Mouse (Mus musculus): ENCODE data around the gene Dip2b. TPM values are rescaled to one million over a fixed set of nuclear protein-coding genes. Genes with fewer than 3 reads are reported as not detected.
"Not testable (repeated sequence)": the region's sequence is repeated elsewhere in the genome, so short reads cannot be mapped to it uniquely, and the experiment has no call there.

Gene Dip2b
- polyA plus RNA-seq, 1 experiment from 2014 or later, result 16.3 TPM

GRCm38 (mm10) chr15:100236952-100237351 is 198.5 kb downstream of the Dip2b start:
- Histone ChIP-seq H3K9me3 (replicated peaks) (no peaks in the 10 kb centered on the region), H3K27ac (ENCODE audit: poor library complexity, severe bottlenecking) (peak overlapping the region; percentile 76; the same call in 1 of the 2 replicates), H3K27me3 (replicated peaks) (no peaks in the 10 kb centered on the region), H3K36me3 (peaks cover 82% of the 10 kb centered on the region), H3K4me3 (no peak overlapping the region), H3K4me1 (replicated peaks) (peaks cover 24% of the 10 kb centered on the region), H3K4me2 (no peak overlapping the region), H3K9ac (no peak overlapping the region; the same call in 1 of the 2 replicates)
- 76% methylated on average over 6 of the region's 6 CpGs for WGBS
- ATAC-seq (ENCODE audit: insufficient number of reproducible peaks, low FRiP score), result no peak

- Histone ChIP-seq H3K27ac (ENCODE audit: poor library complexity, severe bottlenecking) (no peak overlapping the region), H3K36me3 (peaks cover 89% of the 10 kb centered on the region), H3K9ac (no peak overlapping the region), H3K9me3 (replicated peaks) (no peaks in the 10 kb centered on the region), H3K4me1 (replicated peaks) (peaks cover 10% of the 10 kb centered on the region), H3K4me2 (no peak overlapping the region), H3K27me3 (replicated peaks) (no peaks in the 10 kb centered on the region), H3K4me3 (no peak overlapping the region)
- ATAC-seq (ENCODE audit: insufficient number of reproducible peaks, low FRiP score), result no peak
- WGBS, result 86% methylated on average over 6 of the region's 6 CpGs
Measured at GRCm38 (mm10) chr15:100241780-100242179, 203.3 kb downstream of the Dip2b start.

- peaks cover 98% of the 10 kb centered on the region for H3K36me3 ChIP-seq
- no peak for ATAC-seq (ENCODE audit: insufficient number of reproducible peaks, low FRiP score)
- no peak overlapping the region for H3K4me3 ChIP-seq
- no peak overlapping the region for H3K9ac ChIP-seq
- no peak overlapping the region for H3K4me2 ChIP-seq
- WGBS, result 94% methylated on average over 7 of the region's 7 CpGs
- H3K27ac ChIP-seq (ENCODE audit: poor library complexity, severe bottlenecking), result no peak overlapping the region
- no peaks in the 10 kb centered on the region for H3K4me1 ChIP-seq (replicated peaks)
- no peaks in the 10 kb centered on the region for H3K9me3 ChIP-seq (replicated peaks)
- no peaks in the 10 kb centered on the region for H3K27me3 ChIP-seq (replicated peaks)
Measured at GRCm38 (mm10) chr15:100245951-100246350, 207.5 kb downstream of the Dip2b start.

- 91% methylated on average over 9 of the region's 9 CpGs for WGBS
- no peak for ATAC-seq (ENCODE audit: insufficient number of reproducible peaks, low FRiP score)
- Histone ChIP-seq H3K9ac (no peak overlapping the region), H3K4me3 (no peak overlapping the region), H3K9me3 (replicated peaks) (no peaks in the 10 kb centered on the region), H3K27ac (ENCODE audit: poor library complexity, severe bottlenecking) (no peak overlapping the region), H3K36me3 (peaks cover 98% of the 10 kb centered on the region), H3K4me2 (no peak overlapping the region), H3K27me3 (replicated peaks) (no peaks in the 10 kb centered on the region), H3K4me1 (replicated peaks) (no peaks in the 10 kb centered on the region)
Measured at GRCm38 (mm10) chr15:100247296-100247695, 208.8 kb downstream of the Dip2b start.

GRCm38 (mm10) chr15:100248665-100249433 is 210.4 kb downstream of the Dip2b start:
- Histone ChIP-seq H3K4me3 (no peak overlapping the region), H3K9me3 (replicated peaks) (no peaks in the 10 kb centered on the region), H3K4me2 (no peak overlapping the region), H3K9ac (no peak overlapping the region), H3K27ac (ENCODE audit: poor library complexity, severe bottlenecking) (no peak overlapping the region), H3K4me1 (replicated peaks) (no peaks in the 10 kb centered on the region), H3K36me3 (peaks cover 97% of the 10 kb centered on the region), H3K27me3 (replicated peaks) (no peaks in the 10 kb centered on the region)
- 89% methylated on average over 6 of the region's 6 CpGs for WGBS
- ATAC-seq (ENCODE audit: insufficient number of reproducible peaks, low FRiP score), result no peak

GRCm38 (mm10) chr15:100251153-100251780 is 212.8 kb downstream of the Dip2b start:
- no peak for ATAC-seq (ENCODE audit: insufficient number of reproducible peaks, low FRiP score)
- H3K9me3 ChIP-seq (replicated peaks), result no peaks in the 10 kb centered on the region
- 91% methylated on average over 6 of the region's 6 CpGs for WGBS

GRCm38 (mm10) chr15:100256386-100256785 is 217.9 kb downstream of the Dip2b start:
- Histone ChIP-seq H3K9me3 (replicated peaks) (no peaks in the 10 kb centered on the region), H3K36me3 (peaks cover 83% of the 10 kb centered on the region), H3K9ac (no peak overlapping the region), H3K4me1 (replicated peaks) (no peaks in the 10 kb centered on the region), H3K27me3 (replicated peaks) (no peaks in the 10 kb centered on the region), H3K27ac (ENCODE audit: poor library complexity, severe bottlenecking) (no peak overlapping the region), H3K4me3 (no peak overlapping the region), H3K4me2 (no peak overlapping the region)
- 86% methylated on average over 6 of the region's 6 CpGs for WGBS
- ATAC-seq (ENCODE audit: insufficient number of reproducible peaks, low FRiP score), result no peak

More at GRCm38 (mm10) chr15:100251153-100251780, 212.8 kb downstream of the Dip2b start:
- no peak overlapping the region for H3K9ac ChIP-seq
- peaks cover 98% of the 10 kb centered on the region for H3K36me3 ChIP-seq
- H3K27me3 ChIP-seq (replicated peaks), result no peaks in the 10 kb centered on the region
- no peak overlapping the region for H3K4me2 ChIP-seq
- H3K4me1 ChIP-seq (replicated peaks), result no peaks in the 10 kb centered on the region
- no peak overlapping the region for H3K4me3 ChIP-seq
- no peak overlapping the region for H3K27ac ChIP-seq (ENCODE audit: poor library complexity, severe bottlenecking)

GRCm38 (mm10) chr15:100257305-100257704 is 218.8 kb downstream of the Dip2b start:
- H3K4me3 ChIP-seq, result no peak overlapping the region
- no peaks in the 10 kb centered on the region for H3K27me3 ChIP-seq (replicated peaks)
- ATAC-seq (ENCODE audit: insufficient number of reproducible peaks, low FRiP score), result no peak
- no peak overlapping the region for H3K9ac ChIP-seq
- H3K4me1 ChIP-seq (replicated peaks), result no peaks in the 10 kb centered on the region
- WGBS, result 87% methylated on average over 5 of the region's 5 CpGs
- H3K4me2 ChIP-seq, result no peak overlapping the region
- H3K27ac ChIP-seq (ENCODE audit: poor library complexity, severe bottlenecking), result no peak overlapping the region
- H3K36me3 ChIP-seq, result peaks cover 83% of the 10 kb centered on the region
- H3K9me3 ChIP-seq (replicated peaks), result no peaks in the 10 kb centered on the region

- Histone ChIP-seq H3K27ac (ENCODE audit: poor library complexity, severe bottlenecking) (no peak overlapping the region), H3K4me3 (no peak overlapping the region), H3K4me2 (no peak overlapping the region), H3K4me1 (replicated peaks) (no peaks in the 10 kb centered on the region), H3K27me3 (replicated peaks) (no peaks in the 10 kb centered on the region), H3K36me3 (peaks cover 70% of the 10 kb centered on the region), H3K9me3 (replicated peaks) (no peaks in the 10 kb centered on the region), H3K9ac (no peak overlapping the region)
- ATAC-seq (ENCODE audit: insufficient number of reproducible peaks, low FRiP score), result no peak
- 94% methylated on average over 7 of the region's 7 CpGs for WGBS
Measured at GRCm38 (mm10) chr15:100258646-100259425, 220.4 kb downstream of the Dip2b start.

GRCm38 (mm10) chr15:100260351-100260750 is 221.9 kb downstream of the Dip2b start:
- peaks cover 55% of the 10 kb centered on the region for H3K36me3 ChIP-seq
- H3K9ac ChIP-seq; H3K4me3 ChIP-seq; H3K4me1 ChIP-seq (replicated peaks); ATAC-seq (ENCODE audit: insufficient number of reproducible peaks, low FRiP score); H3K4me2 ChIP-seq; H3K9me3 ChIP-seq (replicated peaks); H3K27me3 ChIP-seq (replicated peaks); H3K27ac ChIP-seq (ENCODE audit: poor library complexity, severe bottlenecking): not testable (repeated sequence)
- 95% methylated on average over 7 of the region's 7 CpGs for WGBS

- H3K9ac ChIP-seq, result no peak overlapping the region
- H3K27ac ChIP-seq (ENCODE audit: poor library complexity, severe bottlenecking), result no peak overlapping the region
- 27% methylated on average over 4 of the region's 4 CpGs for WGBS
- no peaks in the 10 kb centered on the region for H3K27me3 ChIP-seq (replicated peaks)
- no peak for ATAC-seq (ENCODE audit: insufficient number of reproducible peaks, low FRiP score)
- H3K4me2 ChIP-seq, result no peak overlapping the region
- peaks cover 26% of the 10 kb centered on the region for H3K36me3 ChIP-seq
- H3K4me3 ChIP-seq, result no peak overlapping the region
- H3K4me1 ChIP-seq (replicated peaks), result no peaks in the 10 kb centered on the region
- H3K9me3 ChIP-seq (replicated peaks), result no peaks in the 10 kb centered on the region
Measured at GRCm38 (mm10) chr15:100263246-100263905, 224.9 kb downstream of the Dip2b start.
